Mouse (Mus musculus) myocyte (in vitro differentiated cells): ENCODE results near the gene Zbp1.

ENCODE experiments used
- E2F4 ChIP-seq: IDR thresholded peaks from one replicate; pipeline ENCODE4 v1.6.1; 2011; ENCODE audit warnings: mild to moderate bottlenecking, control low read depth, moderate library complexity; ENCODE audit not compliant: insufficient read depth
- POLR2A ChIP-seq: IDR thresholded peaks from one replicate; pipeline ENCODE4 v1.6.1; 2011; ENCODE audit warnings: low read depth, mild to moderate bottlenecking, control low read depth, moderate library complexity; ENCODE audit not compliant: insufficient read length
- USF1 ChIP-seq: IDR thresholded peaks from one replicate; pipeline ENCODE4 v1.6.1; 2011; ENCODE audit warnings: low read depth, mild to moderate bottlenecking, control low read depth, moderate library complexity

- TF ChIP-seq E2F4 (no peak), USF1 (no peak), POLR2A (peak; percentile 11)
Observed at GRCm38 (mm10) chr2:173250411-173250810, 31.7 kb upstream of the Zbp1 start.
